Mouse (Mus musculus): ENCODE measurements at regions not wholly inside any gene's neighbourhood (a gene's known extent, or its start where the extent isn't known, plus 50 kb on each side); places are given as distances from the start of the nearest gene placed in this dataset.

- H3K36me3 ChIP-seq (ENCODE audit: insufficient read depth, low read length), result no peaks in the 10 kb centered on the region
- 48% methylated on average over 10 of the region's 10 CpGs for WGBS
- ATAC-seq, result no peak
These were observed 215.7 kb downstream of the Dact1 start for GRCm38 (mm10) chr12:71525255-71525927.

GRCm38 (mm10) chr12:71526623-71527022 lies 216.9 kb downstream of the Dact1 start:
- H3K9me3 ChIP-seq (ENCODE audit: low read length), result no peaks in the 10 kb centered on the region
- no peak overlapping the region for H3K4me3 ChIP-seq (ENCODE audit: low read depth, low read length)
- no peak for DNase-seq (ENCODE audit: low spot score)
- no peak overlapping the region for H3K27ac ChIP-seq (ENCODE audit: low read length)
- ATAC-seq, result no peak
- no peaks in the 10 kb centered on the region for H3K4me1 ChIP-seq (ENCODE audit: insufficient read depth, low read depth, low read length)
- no peak overlapping the region for H3K9ac ChIP-seq (replicated peaks; ENCODE audit: low read depth)
- TF ChIP-seq CTCF (IDR thresholded peaks at IDR 0.05) (no peak), EP300 (IDR thresholded peaks at IDR 0.05) (no peak)
- no peaks in the 10 kb centered on the region for H3K27me3 ChIP-seq (replicated peaks; ENCODE audit: insufficient read depth, low read length)
- no peak overlapping the region for H3K4me2 ChIP-seq (replicated peaks; ENCODE audit: low read depth, low read length)
- no peaks in the 10 kb centered on the region for H3K36me3 ChIP-seq (ENCODE audit: insufficient read depth, low read length)
- 90% methylated on average over 7 of the region's 7 CpGs for WGBS

More at GRCm38 (mm10) chr12:71525255-71525927, 215.7 kb downstream of the Dact1 start:
- Histone ChIP-seq H3K27me3 (replicated peaks; ENCODE audit: insufficient read depth, low read length) (no peaks in the 10 kb centered on the region), H3K4me1 (ENCODE audit: insufficient read depth, low read depth, low read length) (no peaks in the 10 kb centered on the region), H3K9me3 (ENCODE audit: low read length) (no peaks in the 10 kb centered on the region), H3K27ac (ENCODE audit: low read length) (no peak overlapping the region), H3K4me3 (ENCODE audit: low read depth, low read length) (no peak overlapping the region), H3K4me2 (replicated peaks; ENCODE audit: low read depth, low read length) (no peak overlapping the region), H3K9ac (replicated peaks; ENCODE audit: low read depth) (no peak overlapping the region)
- no peak for DNase-seq (ENCODE audit: low spot score)
- TF ChIP-seq EP300 (IDR thresholded peaks at IDR 0.05) (no peak), CTCF (IDR thresholded peaks at IDR 0.05) (no peak)

DNA sequence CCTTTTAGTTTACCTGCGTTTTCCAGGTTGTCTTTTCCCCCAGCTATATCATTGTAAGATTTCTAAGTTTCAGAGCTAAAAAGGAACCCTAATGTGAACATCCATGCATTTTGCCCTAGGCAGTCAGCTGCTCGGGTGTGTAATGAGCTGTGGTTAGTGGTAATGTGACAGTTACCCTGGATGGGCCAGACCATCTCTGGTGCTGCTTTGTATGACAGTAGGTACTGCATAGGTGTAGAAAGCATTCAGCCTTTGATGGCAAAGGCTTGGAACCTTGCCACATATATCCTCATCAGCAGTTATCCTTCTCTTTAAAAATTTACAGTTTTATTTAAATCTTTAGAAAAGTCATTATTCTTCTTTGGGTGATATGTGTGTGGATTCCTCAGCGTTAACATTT lies 222.5 kb downstream of the Dact1 start:
- H3K36me3 ChIP-seq (ENCODE audit: insufficient read depth, low read length), result no peaks in the 10 kb centered on the region
- ATAC-seq (no peak), DNase-seq (ENCODE audit: low spot score) (no peak)
- no peak overlapping the region for H3K9ac ChIP-seq (replicated peaks; ENCODE audit: low read depth)
- no peaks in the 10 kb centered on the region for H3K27me3 ChIP-seq (replicated peaks; ENCODE audit: insufficient read depth, low read length)
- H3K4me2 ChIP-seq (replicated peaks; ENCODE audit: low read depth, low read length), result no peak overlapping the region
- H3K9me3 ChIP-seq (ENCODE audit: low read length), result no peaks in the 10 kb centered on the region
- H3K4me3 ChIP-seq (ENCODE audit: low read depth, low read length), result no peak overlapping the region
- H3K4me1 ChIP-seq (ENCODE audit: insufficient read depth, low read depth, low read length), result no peaks in the 10 kb centered on the region
- H3K27ac ChIP-seq (ENCODE audit: low read length), result no peak overlapping the region
- TF ChIP-seq EP300 (IDR thresholded peaks at IDR 0.05), result no peak
- TF ChIP-seq CTCF (IDR thresholded peaks at IDR 0.05), result no peak
- 74% methylated on average over 3 of the region's 3 CpGs for WGBS

DNA sequence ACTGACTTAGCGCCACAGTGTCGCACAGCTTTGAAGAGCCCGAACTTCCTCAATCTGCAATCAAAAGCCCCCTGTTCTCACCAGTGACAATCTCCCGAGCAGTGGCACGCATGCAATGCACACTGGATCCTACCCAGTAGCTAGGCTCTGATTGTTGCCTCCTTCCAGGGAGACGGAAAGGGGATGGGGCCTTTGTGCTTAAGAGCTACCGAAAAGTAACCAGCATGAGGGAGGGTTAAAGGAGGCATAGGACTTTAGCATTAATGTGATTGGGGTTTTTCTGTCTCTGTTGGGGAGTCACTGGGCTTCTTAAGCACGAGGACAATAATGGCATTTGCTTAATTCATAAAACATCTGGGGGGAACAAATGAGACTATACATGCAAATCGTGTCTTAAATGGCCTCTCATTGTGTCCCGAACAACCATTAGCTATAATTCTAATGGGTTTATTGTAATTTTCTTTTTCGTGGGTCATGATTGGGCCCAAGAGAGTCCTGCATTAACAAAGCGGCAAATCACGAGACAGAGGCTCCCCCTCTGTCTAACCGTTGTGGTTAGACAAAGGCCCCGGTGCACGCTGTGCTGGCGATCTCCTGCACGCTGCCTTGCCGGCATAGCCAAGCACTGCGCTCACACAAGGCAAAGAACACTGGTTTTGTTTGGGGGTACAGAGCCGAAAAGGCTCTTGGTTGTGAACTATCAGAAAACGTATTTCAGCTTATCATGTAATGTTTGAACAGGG lies 223.2 kb downstream of the Dact1 start:
- Histone ChIP-seq H3K4me2 (replicated peaks; ENCODE audit: low read depth, low read length) (no peak overlapping the region), H3K9ac (replicated peaks; ENCODE audit: low read depth) (no peak overlapping the region), H3K27ac (ENCODE audit: low read length) (no peak overlapping the region), H3K9me3 (ENCODE audit: low read length) (no peaks in the 10 kb centered on the region), H3K4me1 (ENCODE audit: insufficient read depth, low read depth, low read length) (no peaks in the 10 kb centered on the region), H3K4me3 (ENCODE audit: low read depth, low read length) (no peak overlapping the region), H3K36me3 (ENCODE audit: insufficient read depth, low read length) (no peaks in the 10 kb centered on the region), H3K27me3 (replicated peaks; ENCODE audit: insufficient read depth, low read length) (no peaks in the 10 kb centered on the region)
- ATAC-seq (no peak), DNase-seq (ENCODE audit: low spot score) (no peak)
- 76% methylated on average over 22 of the region's 22 CpGs for WGBS
- TF ChIP-seq CTCF (IDR thresholded peaks at IDR 0.05) (no peak), EP300 (IDR thresholded peaks at IDR 0.05) (no peak)

DNA sequence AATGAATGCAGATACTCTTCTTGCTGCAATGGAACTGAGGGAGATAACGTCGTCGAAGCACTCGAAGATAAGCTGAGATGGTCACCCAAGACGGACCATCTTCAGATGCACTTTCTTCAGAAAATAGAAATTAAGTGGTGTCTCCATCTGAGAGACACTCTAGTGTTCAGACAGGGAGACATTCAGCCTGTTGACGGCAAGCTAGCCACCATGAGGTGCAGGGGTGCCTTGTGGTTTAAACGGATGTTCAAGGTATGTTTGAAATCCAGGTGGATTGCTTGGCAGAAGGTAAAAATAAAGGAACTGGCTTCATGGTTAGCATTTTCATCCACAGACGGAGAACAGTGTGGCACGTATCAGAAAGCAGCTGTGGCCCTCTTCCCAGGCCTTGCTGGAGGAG lies 224.0 kb downstream of the Dact1 start:
- Histone ChIP-seq H3K4me2 (replicated peaks; ENCODE audit: low read depth, low read length) (no peak overlapping the region), H3K9me3 (ENCODE audit: low read length) (no peaks in the 10 kb centered on the region), H3K27me3 (replicated peaks; ENCODE audit: insufficient read depth, low read length) (no peaks in the 10 kb centered on the region), H3K4me1 (ENCODE audit: insufficient read depth, low read depth, low read length) (no peaks in the 10 kb centered on the region), H3K27ac (ENCODE audit: low read length) (no peak overlapping the region), H3K9ac (replicated peaks; ENCODE audit: low read depth) (no peak overlapping the region), H3K4me3 (ENCODE audit: low read depth, low read length) (no peak overlapping the region), H3K36me3 (ENCODE audit: insufficient read depth, low read length) (no peaks in the 10 kb centered on the region)
- TF ChIP-seq CTCF (IDR thresholded peaks at IDR 0.05) (no peak), EP300 (IDR thresholded peaks at IDR 0.05) (no peak)
- 85% methylated on average over 9 of the region's 9 CpGs for WGBS
- no peak for ATAC-seq
- DNase-seq (ENCODE audit: low spot score), result no peak

DNA sequence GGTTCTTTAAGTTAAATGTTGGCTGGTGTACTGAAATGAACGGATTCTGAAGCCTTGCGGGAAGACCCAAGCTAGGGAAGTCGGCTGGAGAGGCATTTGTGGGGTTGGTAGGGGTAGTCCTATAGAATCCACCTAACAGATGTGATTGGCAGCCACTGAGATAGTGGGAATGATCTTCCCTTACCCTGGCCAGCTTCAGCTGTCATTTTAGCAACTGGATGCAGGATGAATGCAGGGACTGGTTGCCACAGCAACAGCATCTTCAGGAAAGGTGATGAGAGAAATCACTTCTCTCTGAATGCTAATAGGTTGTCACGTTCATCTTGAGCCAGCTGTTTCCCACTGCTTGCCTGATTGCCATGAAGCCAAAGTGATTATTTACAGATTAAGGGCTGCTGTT lies 224.5 kb downstream of the Dact1 start:
- no peak overlapping the region for H3K27ac ChIP-seq (ENCODE audit: low read length)
- no peaks in the 10 kb centered on the region for H3K27me3 ChIP-seq (replicated peaks; ENCODE audit: insufficient read depth, low read length)
- TF ChIP-seq CTCF (IDR thresholded peaks at IDR 0.05) (no peak), EP300 (IDR thresholded peaks at IDR 0.05) (no peak)
- H3K36me3 ChIP-seq (ENCODE audit: insufficient read depth, low read length), result no peaks in the 10 kb centered on the region
- no peaks in the 10 kb centered on the region for H3K9me3 ChIP-seq (ENCODE audit: low read length)
- whole genome bisulfite sequencing, result 75% methylated on average over 4 of the region's 4 CpGs
- H3K9ac ChIP-seq (replicated peaks; ENCODE audit: low read depth), result no peak overlapping the region
- DNase-seq (ENCODE audit: low spot score) (no peak), ATAC-seq (no peak)
- no peak overlapping the region for H3K4me2 ChIP-seq (replicated peaks; ENCODE audit: low read depth, low read length)
- H3K4me3 ChIP-seq (ENCODE audit: low read depth, low read length), result no peak overlapping the region
- no peaks in the 10 kb centered on the region for H3K4me1 ChIP-seq (ENCODE audit: insufficient read depth, low read depth, low read length)

Measured in lung, postnatal 0 days (tissue).